Mouse (Mus musculus) liver, embryonic 16.5 days (tissue): ENCODE data around the gene Slc3a1. TPM values are rescaled to one million over a fixed set of nuclear protein-coding genes. Genes with fewer than 3 reads are reported as not detected.

Experiments used
- ATAC-seq: fragments of 200-750 bp; cut with Nextera tagmentation; 2 replicates; pipeline ENCODE4 v1.8.0; 2017; ENCODE audit warnings: low read depth, mild to moderate bottlenecking, moderate number of reproducible peaks, moderate library complexity
- H3K27ac ChIP-seq: fragments of 300-500 bp; sonication (generic); 2 replicates; pipeline ENCODE4 v1.5.1; 2014; ENCODE audit warnings: mild to moderate bottlenecking, low read length
- H3K27me3 ChIP-seq: fragments of 300-500 bp; sonication (generic); 2 replicates; pipeline ENCODE4 v1.6.1; 2014; ENCODE audit warnings: low read depth, low read length, mixed read lengths; ENCODE audit not compliant: control insufficient read depth, insufficient read depth
- H3K36me3 ChIP-seq: fragments of 300-500 bp; sonication (generic); 2 replicates; pipeline ENCODE4 v1.6.1; 2014; ENCODE audit warnings: mild to moderate bottlenecking; ENCODE audit not compliant: control insufficient read depth, insufficient read depth
- H3K4me1 ChIP-seq: fragments of 300-500 bp; sonication (generic); 2 replicates; pipeline ENCODE4 v1.6.1; 2014; ENCODE audit warnings: low read depth, low read length, mixed read lengths; ENCODE audit not compliant: control insufficient read depth
- H3K4me2 ChIP-seq: fragments of 300-500 bp; sonication (generic); 2 replicates; pipeline ENCODE4 v1.6.1; 2014; ENCODE audit warnings: low read depth, low read length, mixed read lengths
- H3K4me3 ChIP-seq: fragments of 300-500 bp; sonication (generic); 2 replicates; pipeline ENCODE4 v1.5.1; 2014; ENCODE audit warnings: low read depth, mild to moderate bottlenecking, low read length
- H3K9ac ChIP-seq: fragments of 300-500 bp; sonication (generic); 2 replicates; pipeline ENCODE4 v1.6.1; 2014; ENCODE audit warnings: low read depth, low read length
- H3K9me3 ChIP-seq: fragments of 300-500 bp; sonication (generic); replicated peaks from 2 replicates; pipeline ENCODE4 v1.6.1; 2016; ENCODE audit warnings: low read length; ENCODE audit not compliant: control insufficient read depth
- WGBS: fragments of 180-500 bp; shearing (Covaris S2); extraction: QIAGEN DNeasy Blood & Tissue Kit; methylation state at CpG from one replicate; pipeline ENCODE4 v1.1.7; 2014; ENCODE audit not compliant: insufficient replicate concordance; 5-methylcytosine and 5-hydroxymethylcytosine counted together
- polyA plus RNA-seq: library from polyadenylated mRNA; unstranded; fragments of >200 nt; fragmentation: Nextera tagmentation; extraction: Ambion mirVana; gene quantifications from 2 replicates; pipeline ENCODE4 v1.2.1, GENCODE M21; 2015

Gene Slc3a1
- polyA plus RNA-seq, 1 experiment from 2014 or later = 8.4 TPM

- Histone ChIP-seq H3K27ac (peak overlapping the region; percentile 75), H3K9me3 (no peaks in the 10 kb centered on the region), H3K27me3 (no peaks in the 10 kb centered on the region), H3K4me3 (no peak overlapping the region), H3K4me2 (no peak overlapping the region), H3K4me1 (peaks cover 3% of the 10 kb centered on the region), H3K9ac (no peak overlapping the region), H3K36me3 (no peaks in the 10 kb centered on the region)
- WGBS = 63% methylated on average over 6 of the region's 6 CpGs
- ATAC-seq = 0 out of 2 replicates have a peak, but pooled peaks have one; percentile 10
Observed at GRCm38 (mm10) chr17:85042419-85042818, 14.2 kb downstream of the Slc3a1 start.

GRCm38 (mm10) chr17:85043404-85043816 lies 15.2 kb downstream of the Slc3a1 start:
- Histone ChIP-seq H3K27me3 (no peaks in the 10 kb centered on the region), H3K27ac (peak overlapping the region; percentile 75), H3K4me3 (no peak overlapping the region), H3K36me3 (no peaks in the 10 kb centered on the region), H3K4me1 (peaks cover 3% of the 10 kb centered on the region), H3K9ac (no peak overlapping the region), H3K9me3 (no peaks in the 10 kb centered on the region), H3K4me2 (no peak overlapping the region)
- WGBS = 53% methylated on average over 6 of the region's 6 CpGs
- ATAC-seq = peak; percentile 53

- Histone ChIP-seq H3K36me3 (no peaks in the 10 kb centered on the region), H3K27ac (0 out of 2 replicates have a peak overlapping the region, but pooled peaks have one; percentile 26), H3K27me3 (no peaks in the 10 kb centered on the region), H3K9ac (no peak overlapping the region), H3K4me1 (peaks cover 3% of the 10 kb centered on the region), H3K9me3 (no peaks in the 10 kb centered on the region), H3K4me2 (no peak overlapping the region), H3K4me3 (no peak overlapping the region)
- ATAC-seq = no peak
- WGBS = 70% methylated on average over 5 of the region's 5 CpGs
Observed at GRCm38 (mm10) chr17:85044466-85044865, 16.3 kb downstream of the Slc3a1 start.

GRCm38 (mm10) chr17:85045160-85045559 lies 17.0 kb downstream of the Slc3a1 start:
- 75% methylated on average over 12 of the region's 12 CpGs for WGBS
- no peak for ATAC-seq
- H3K27me3 ChIP-seq = no peaks in the 10 kb centered on the region
- no peak overlapping the region for H3K4me3 ChIP-seq
- H3K4me2 ChIP-seq = no peak overlapping the region
- H3K36me3 ChIP-seq = no peaks in the 10 kb centered on the region
- no peak overlapping the region for H3K9ac ChIP-seq
- no peaks in the 10 kb centered on the region for H3K9me3 ChIP-seq
- no peak overlapping the region for H3K27ac ChIP-seq
- H3K4me1 ChIP-seq = peaks cover 3% of the 10 kb centered on the region

GRCm38 (mm10) chr17:85048379-85048778 lies 20.2 kb downstream of the Slc3a1 start:
- Histone ChIP-seq H3K4me2 (no peak overlapping the region), H3K9ac (no peak overlapping the region), H3K27me3 (no peaks in the 10 kb centered on the region), H3K4me1 (no peaks in the 10 kb centered on the region; the same call in 1 of the 2 replicates), H3K9me3 (no peaks in the 10 kb centered on the region), H3K27ac (no peak overlapping the region), H3K4me3 (no peak overlapping the region), H3K36me3 (no peaks in the 10 kb centered on the region)
- ATAC-seq = no peak
- 70% methylated on average over 5 of the region's 5 CpGs for WGBS

GRCm38 (mm10) chr17:85058276-85058675 lies 30.1 kb downstream of the Slc3a1 start:
- 64% methylated on average over 7 of the region's 7 CpGs for WGBS
- no peak overlapping the region for H3K4me3 ChIP-seq
- no peaks in the 10 kb centered on the region for H3K9me3 ChIP-seq
- H3K27me3 ChIP-seq = no peaks in the 10 kb centered on the region
- no peaks in the 10 kb centered on the region for H3K36me3 ChIP-seq
- no peak overlapping the region for H3K9ac ChIP-seq
- H3K4me1 ChIP-seq = no peaks in the 10 kb centered on the region
- no peak for ATAC-seq
- H3K27ac ChIP-seq = no peak overlapping the region
- no peak overlapping the region for H3K4me2 ChIP-seq

GRCm38 (mm10) chr17:85059136-85059535 lies 31.0 kb downstream of the Slc3a1 start:
- no peaks in the 10 kb centered on the region for H3K9me3 ChIP-seq
- no peaks in the 10 kb centered on the region for H3K27me3 ChIP-seq
- no peak overlapping the region for H3K27ac ChIP-seq
- no peak overlapping the region for H3K9ac ChIP-seq
- no peaks in the 10 kb centered on the region for H3K4me1 ChIP-seq
- no peak overlapping the region for H3K4me3 ChIP-seq
- no peak overlapping the region for H3K4me2 ChIP-seq
- no peak for ATAC-seq
- WGBS = 79% methylated on average over 6 of the region's 6 CpGs
- H3K36me3 ChIP-seq = no peaks in the 10 kb centered on the region

GRCm38 (mm10) chr17:85063560-85063959 lies 35.4 kb downstream of the Slc3a1 start:
- WGBS = 35% methylated on average over 7 of the region's 7 CpGs
- H3K9me3 ChIP-seq = no peaks in the 10 kb centered on the region
- no peaks in the 10 kb centered on the region for H3K27me3 ChIP-seq
- no peak overlapping the region for H3K9ac ChIP-seq
- no peaks in the 10 kb centered on the region; the same call in none of the 2 replicates for H3K36me3 ChIP-seq
- H3K4me3 ChIP-seq = no peak overlapping the region
- no peak overlapping the region for H3K27ac ChIP-seq
- no peaks in the 10 kb centered on the region for H3K4me1 ChIP-seq
- no peak overlapping the region for H3K4me2 ChIP-seq
- ATAC-seq = no peak

- Histone ChIP-seq H3K9ac (no peak overlapping the region), H3K4me2 (no peak overlapping the region), H3K4me1 (no peaks in the 10 kb centered on the region), H3K27ac (no peak overlapping the region), H3K27me3 (no peaks in the 10 kb centered on the region), H3K36me3 (peaks cover 3% of the 10 kb centered on the region), H3K4me3 (no peak overlapping the region), H3K9me3 (no peaks in the 10 kb centered on the region)
- WGBS = 85% methylated on average over 7 of the region's 7 CpGs
- ATAC-seq = no peak
Observed at GRCm38 (mm10) chr17:85067331-85067730, 39.2 kb downstream of the Slc3a1 start.
